Mouse (Mus musculus) midbrain, embryonic 10.5 days (tissue): ENCODE data around the gene Abce1. TPM values are rescaled to one million over a fixed set of nuclear protein-coding genes. Genes with fewer than 3 reads are reported as not detected.
A peak's percentile ranks its signal among the peaks of the same experiment; 100 is the strongest.
"Not testable (repeated sequence)": the region's sequence is repeated elsewhere in the genome, so short reads cannot be mapped to it uniquely, and the experiment has no call there.

ENCODE experiments used
- DNase-seq: peaks from one replicate; pipeline ENCODE4 v3.0.0-alpha.2; 2017; ENCODE audit warnings: low spot score
- H3K27ac ChIP-seq: fragments of 300-500 bp; sonication (generic); replicated peaks from 2 replicates; pipeline ENCODE4 v1.5.1; 2016; ENCODE audit warnings: mild to moderate bottlenecking
- H3K27me3 ChIP-seq: fragments of 300-500 bp; sonication (generic); 2 replicates; pipeline ENCODE4 v1.6.1; 2016; ENCODE audit warnings: low read depth, mild to moderate bottlenecking; ENCODE audit not compliant: poor library complexity, severe bottlenecking
- H3K36me3 ChIP-seq: fragments of 300-500 bp; sonication (generic); 2 replicates; pipeline ENCODE4 v1.6.1; 2016; ENCODE audit warnings: mild to moderate bottlenecking, moderate library complexity
- H3K4me1 ChIP-seq: fragments of 300-500 bp; sonication (generic); 2 replicates; pipeline ENCODE4 v1.6.1; 2016
- H3K4me3 ChIP-seq: fragments of 300-500 bp; sonication (generic); 2 replicates; pipeline ENCODE4 v1.5.1; 2016; ENCODE audit warnings: mild to moderate bottlenecking, moderate library complexity
- H3K9me3 ChIP-seq: fragments of 300-500 bp; sonication (generic); replicated peaks from 2 replicates; pipeline ENCODE4 v1.6.1; 2016; ENCODE audit warnings: mild to moderate bottlenecking
- WGBS: fragments of 180-500 bp; shearing (Covaris S2); methylation state at CpG from one replicate; pipeline ENCODE4 v1.1.7; 2016; 5-methylcytosine and 5-hydroxymethylcytosine counted together
- polyA plus RNA-seq: library from polyadenylated mRNA; unstranded; fragments of >200 nt; fragmentation: Nextera tagmentation; extraction: Ambion mirVana; gene quantifications from 2 replicates; pipeline ENCODE4 v1.2.1, GENCODE M21; 2016

The Abce1 gene
- 132 and 142 TPM in 2 replicates for polyA plus RNA-seq

- Histone ChIP-seq H3K27ac (peak within 1 kb of the TSS; percentile 95), H3K4me1 (peaks cover 21% of the 10 kb centered on the region), H3K36me3 (peaks cover 36% of the 10 kb centered on the region), H3K4me3 (peak within 1 kb of the TSS; percentile 92), H3K27me3 (no peaks in the 10 kb centered on the region), H3K9me3 (no peaks in the 10 kb centered on the region)
- peak; percentile 97 for DNase-seq
- under 1% methylated on average over 73 of the region's 73 CpGs for WGBS
These were observed at the start of gene Abce1, which contains the start of gene Anapc10 for GRCm38 (mm10) chr8:79711064-79711961. Gene Abce1 (minus strand): TSS chr8:79711740. Gene Anapc10 (plus strand): TSS chr8:79711820.

GRCm38 (mm10) chr8:79750305-79750704, 38.8 kb upstream of the Abce1 start:
- DNase-seq, result no peak

DNA sequence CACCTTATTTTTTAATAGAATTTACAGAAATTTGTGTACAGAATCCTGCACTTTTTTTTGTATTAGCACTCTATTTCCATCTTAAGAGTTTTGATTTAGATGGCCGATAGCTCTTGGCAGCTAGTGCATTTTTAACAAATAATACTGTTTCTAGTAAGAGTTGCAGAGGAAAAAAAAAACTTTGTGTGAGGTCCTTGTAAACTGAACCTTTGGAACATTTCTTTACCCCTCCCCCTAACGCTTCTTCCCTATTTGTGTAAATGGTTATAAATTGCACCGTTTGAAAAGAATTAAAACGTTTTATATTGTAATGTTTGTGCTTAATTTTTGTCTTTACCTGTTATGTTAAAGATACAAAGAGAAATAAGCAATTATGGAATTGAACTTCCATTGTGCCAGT, 37.1 kb upstream of the Abce1 start:
- Histone ChIP-seq H3K9me3 (0 out of 2 replicates have a peak, but pooled peaks cover 3% of the 10 kb centered on the region), H3K36me3 (peaks cover 27% of the 10 kb centered on the region), H3K4me1 (peaks cover 5% of the 10 kb centered on the region; the same call in 1 of the 2 replicates), H3K4me3 (no peak overlapping the region), H3K27ac (no peak overlapping the region), H3K27me3 (no peaks in the 10 kb centered on the region)
- 67% methylated on average over 4 of the region's 4 CpGs for WGBS
- no peak for DNase-seq

More at GRCm38 (mm10) chr8:79750305-79750704, 38.8 kb upstream of the Abce1 start:
- no peak overlapping the region for H3K27ac ChIP-seq
- 0 out of 2 replicates have a peak, but pooled peaks cover 3% of the 10 kb centered on the region for H3K9me3 ChIP-seq
- no peaks in the 10 kb centered on the region for H3K27me3 ChIP-seq
- peaks cover 5% of the 10 kb centered on the region; the same call in 1 of the 2 replicates for H3K4me1 ChIP-seq
- 82% methylated on average over 2 of the region's 2 CpGs for WGBS
- peaks cover 25% of the 10 kb centered on the region for H3K36me3 ChIP-seq
- H3K4me3 ChIP-seq, result no peak overlapping the region

- peaks cover 5% of the 10 kb centered on the region; the same call in 1 of the 2 replicates for H3K4me1 ChIP-seq
- WGBS, result 57% methylated on average over 2 of the region's 2 CpGs
- peaks cover 27% of the 10 kb centered on the region for H3K36me3 ChIP-seq
- H3K27ac ChIP-seq, result no peak overlapping the region
- DNase-seq, result no peak
- H3K27me3 ChIP-seq, result no peaks in the 10 kb centered on the region
- H3K9me3 ChIP-seq, result 0 out of 2 replicates have a peak, but pooled peaks cover 3% of the 10 kb centered on the region
- no peak overlapping the region for H3K4me3 ChIP-seq
These were observed 36.6 kb upstream of the Abce1 start for GRCm38 (mm10) chr8:79748171-79748570.

- H3K4me3 ChIP-seq, result no peak overlapping the region
- H3K27me3 ChIP-seq, result no peaks in the 10 kb centered on the region
- 37% methylated on average over 2 of the region's 2 CpGs for WGBS
- peaks cover 25% of the 10 kb centered on the region for H3K36me3 ChIP-seq
- no peak overlapping the region for H3K27ac ChIP-seq
- H3K9me3 ChIP-seq, result no peaks in the 10 kb centered on the region
- no peaks in the 10 kb centered on the region for H3K4me1 ChIP-seq
- no peak for DNase-seq
These were observed 22.8 kb upstream of the Abce1 start for GRCm38 (mm10) chr8:79734304-79734703.

- peaks cover 35% of the 10 kb centered on the region for H3K36me3 ChIP-seq
- no peaks in the 10 kb centered on the region for H3K9me3 ChIP-seq
- H3K27me3 ChIP-seq, result no peaks in the 10 kb centered on the region
- H3K4me1 ChIP-seq, result no peaks in the 10 kb centered on the region
- no peak overlapping the region for H3K27ac ChIP-seq
- 96% methylated on average over 1 of the region's 1 CpGs for WGBS
- no peak overlapping the region for H3K4me3 ChIP-seq
- DNase-seq, result no peak
These were observed 16.4 kb upstream of the Abce1 start for GRCm38 (mm10) chr8:79727900-79728299.

- Histone ChIP-seq H3K4me3 (no peak overlapping the region), H3K9me3 (no peaks in the 10 kb centered on the region), H3K27ac (no peak overlapping the region), H3K4me1 (no peaks in the 10 kb centered on the region), H3K36me3 (peaks cover 49% of the 10 kb centered on the region), H3K27me3 (no peaks in the 10 kb centered on the region)
- WGBS, result 66% methylated on average over 3 of the region's 3 CpGs
- no peak for DNase-seq
These were observed 13.0 kb upstream of the Abce1 start for GRCm38 (mm10) chr8:79724589-79724988.

DNA sequence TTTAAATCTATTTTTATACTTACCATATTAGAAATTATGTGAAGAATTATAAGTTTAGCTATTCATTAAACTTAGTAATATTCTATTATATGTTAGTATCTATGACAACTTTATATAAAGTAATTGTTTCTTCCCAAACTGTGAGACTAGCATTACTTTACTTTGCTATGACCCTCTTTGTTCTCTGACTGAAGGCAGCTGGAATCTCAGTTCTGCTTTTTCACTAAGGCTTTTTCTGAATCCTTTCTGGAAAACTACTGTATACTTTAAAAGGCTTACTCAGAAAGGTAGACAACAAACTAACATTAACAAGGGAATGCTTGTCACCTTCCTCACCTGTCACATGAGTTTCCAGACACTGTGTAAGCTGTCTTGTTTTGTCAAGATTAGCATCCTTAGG, 11.8 kb upstream of the Abce1 start:
- peaks cover 47% of the 10 kb centered on the region for H3K36me3 ChIP-seq
- no peak for DNase-seq
- no peak overlapping the region for H3K4me3 ChIP-seq
- no peaks in the 10 kb centered on the region for H3K27me3 ChIP-seq
- no peak overlapping the region for H3K27ac ChIP-seq
- no peaks in the 10 kb centered on the region for H3K9me3 ChIP-seq
- no peaks in the 10 kb centered on the region for H3K4me1 ChIP-seq

DNA sequence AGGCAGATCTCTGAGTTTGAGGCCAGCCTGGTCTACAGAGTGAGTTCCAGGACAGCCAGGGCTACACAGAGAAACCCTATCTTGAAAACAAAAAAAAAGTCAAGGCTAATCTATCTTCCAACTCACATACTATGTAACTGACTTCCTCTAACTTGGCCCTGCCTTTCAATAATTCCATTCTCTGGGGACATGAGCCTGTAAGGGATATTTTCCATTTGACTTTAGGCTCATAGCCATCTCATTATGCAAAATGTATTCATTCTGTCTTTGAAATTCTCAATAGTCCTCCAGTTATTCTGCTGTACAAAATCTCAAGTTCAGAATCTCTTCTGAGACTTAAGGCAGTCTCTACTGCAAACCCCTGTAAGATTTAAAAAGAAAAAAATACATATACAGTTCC, 10.0 kb upstream of the Abce1 start:
- Histone ChIP-seq H3K9me3 (no peaks in the 10 kb centered on the region), H3K27ac (no peak overlapping the region), H3K36me3 (peaks cover 61% of the 10 kb centered on the region), H3K27me3 (no peaks in the 10 kb centered on the region), H3K4me3 (no peak overlapping the region), H3K4me1 (no peaks in the 10 kb centered on the region)
- no peak for DNase-seq

- peaks cover 35% of the 10 kb centered on the region for H3K36me3 ChIP-seq
- no peak overlapping the region for H3K27ac ChIP-seq
- H3K27me3 ChIP-seq, result no peaks in the 10 kb centered on the region
- no peak for DNase-seq
- WGBS, result 59% methylated on average over 5 of the region's 6 CpGs
- H3K9me3 ChIP-seq, result no peaks in the 10 kb centered on the region
- peaks cover 21% of the 10 kb centered on the region for H3K4me1 ChIP-seq
- H3K4me3 ChIP-seq, result peak overlapping the region; percentile 92
These were observed 1.1 kb upstream of the Abce1 start for GRCm38 (mm10) chr8:79712676-79713075.

DNA sequence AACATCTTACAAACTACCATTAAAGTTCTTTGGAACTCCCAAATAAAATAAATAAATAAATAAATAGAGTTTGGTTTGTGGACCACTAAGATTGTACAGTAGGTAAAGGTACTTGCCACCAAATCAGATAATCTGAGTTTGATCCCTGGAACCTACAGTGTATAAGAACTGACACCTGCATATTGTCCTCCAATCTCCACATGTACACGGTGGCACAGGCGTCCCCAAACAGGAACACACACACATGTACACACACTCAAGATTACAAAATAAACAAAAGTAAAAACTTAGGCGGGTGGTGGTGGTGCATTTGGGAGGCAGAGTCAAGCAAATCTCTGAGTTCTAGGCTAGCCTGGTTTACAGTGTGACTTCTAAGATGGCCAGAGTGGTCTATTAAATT, 4.9 kb downstream of the Abce1 start:
- 97% methylated on average over 3 of the region's 3 CpGs for WGBS
- Histone ChIP-seq H3K9me3 (no peaks in the 10 kb centered on the region), H3K4me1 (peaks cover 13% of the 10 kb centered on the region), H3K36me3 (peaks cover 69% of the 10 kb centered on the region), H3K27ac (no peak overlapping the region), H3K4me3 (no peak overlapping the region), H3K27me3 (no peaks in the 10 kb centered on the region)
- no peak for DNase-seq

DNA sequence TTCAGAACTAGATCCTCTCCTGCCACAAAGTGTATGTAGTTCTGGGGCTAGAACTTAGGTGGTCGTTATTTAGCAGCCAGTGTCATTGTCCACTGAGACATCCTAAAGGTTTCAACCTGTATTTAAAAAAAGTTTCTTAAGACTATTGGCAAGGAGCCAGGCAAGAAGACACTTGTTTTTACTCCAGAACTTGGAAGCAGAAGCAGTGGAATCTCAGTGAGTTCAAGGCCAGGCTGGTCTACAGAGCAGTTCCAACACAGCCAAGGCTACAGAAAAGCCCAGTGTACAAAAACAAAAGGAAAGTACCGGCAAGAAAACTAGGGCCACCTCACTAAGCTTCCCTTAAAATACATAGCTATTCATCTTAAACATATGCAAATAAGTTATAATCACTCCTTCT, 19.0 kb downstream of the Abce1 start:
- WGBS, result 83% methylated on average over 2 of the region's 2 CpGs
- Histone ChIP-seq H3K27ac (no peak overlapping the region), H3K9me3 (no peaks in the 10 kb centered on the region), H3K36me3 (peaks cover 95% of the 10 kb centered on the region), H3K4me3 (no peak overlapping the region), H3K27me3 (no peaks in the 10 kb centered on the region), H3K4me1 (no peaks in the 10 kb centered on the region)
- no peak for DNase-seq

DNA sequence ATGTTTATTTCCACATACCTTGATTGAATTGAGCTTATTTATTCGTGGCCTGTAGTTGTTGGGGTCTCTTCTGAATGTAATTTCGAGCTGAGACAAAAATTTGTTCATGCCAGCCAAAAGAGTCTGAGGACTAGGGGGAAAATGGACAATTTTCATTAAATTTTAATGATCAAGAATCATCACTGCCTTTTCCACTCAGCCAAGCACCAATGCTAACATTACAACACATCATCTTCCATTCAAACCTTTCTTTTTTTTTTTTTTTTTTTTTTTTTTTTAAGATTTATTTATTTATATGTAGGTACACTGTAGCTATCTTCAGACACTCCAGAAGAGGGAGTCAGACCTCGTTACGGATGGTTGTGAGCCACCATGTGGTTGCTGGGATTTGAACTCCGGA, 25.6 kb downstream of the Abce1 start:
- peaks cover 95% of the 10 kb centered on the region for H3K36me3 ChIP-seq
- not testable (repeated sequence) for DNase-seq, H3K9me3 ChIP-seq, H3K27me3 ChIP-seq, H3K27ac ChIP-seq, H3K4me3 ChIP-seq, H3K4me1 ChIP-seq
- WGBS, result 97% methylated on average over 5 of the region's 5 CpGs
